Mouse (Mus musculus) kidney, embryonic 16.5 days (tissue): Measurements from ENCODE around the gene Scgb1a1. TPM values are rescaled to one million over a fixed set of nuclear protein-coding genes. Genes with fewer than 3 reads are reported as not detected.

Experiments
- ATAC-seq: fragments of 200-750 bp; cut with Nextera tagmentation; 2 replicates; pipeline ENCODE4 v1.8.0; 2017; ENCODE audit warnings: moderate TSS enrichment; ENCODE audit not compliant: low FRiP score, low TSS enrichment
- H3K27ac ChIP-seq: fragments of 300-500 bp; sonication (generic); 2 replicates; pipeline ENCODE4 v1.5.1; 2014; ENCODE audit warnings: low read length
- H3K27me3 ChIP-seq: fragments of 300-500 bp; sonication (generic); 2 replicates; pipeline ENCODE4 v1.6.1; 2014; ENCODE audit warnings: low read length, control low read depth, mixed read lengths; ENCODE audit not compliant: insufficient read depth
- H3K36me3 ChIP-seq: fragments of 300-500 bp; sonication (generic); 2 replicates; pipeline ENCODE4 v1.6.1; 2014; ENCODE audit warnings: low read length, control low read depth, mixed read lengths; ENCODE audit not compliant: insufficient read depth
- H3K4me1 ChIP-seq: fragments of 300-500 bp; sonication (generic); 2 replicates; pipeline ENCODE4 v1.6.1; 2014; ENCODE audit warnings: low read length, control low read depth, mixed read lengths; ENCODE audit not compliant: insufficient read depth
- H3K4me2 ChIP-seq: fragments of 300-500 bp; sonication (generic); replicated peaks from 2 replicates; pipeline ENCODE4 v1.6.1; 2014; ENCODE audit warnings: low read depth, low read length
- H3K4me3 ChIP-seq: fragments of 300-500 bp; sonication (generic); 2 replicates; pipeline ENCODE4 v1.5.1; 2014; ENCODE audit warnings: mild to moderate bottlenecking, low read length
- H3K9ac ChIP-seq: fragments of 300-500 bp; sonication (generic); replicated peaks from 2 replicates; pipeline ENCODE4 v1.6.1; 2014; ENCODE audit warnings: low read length
- H3K9me3 ChIP-seq: fragments of 300-500 bp; sonication (generic); 2 replicates; pipeline ENCODE4 v1.6.1; 2016; ENCODE audit warnings: low read length, control low read depth
- WGBS: fragments of 180-500 bp; shearing (Covaris S2); extraction: QIAGEN DNeasy Blood & Tissue Kit; methylation state at CpG from one replicate; pipeline ENCODE4 v1.1.7; 2014; 5-methylcytosine and 5-hydroxymethylcytosine counted together
- polyA plus RNA-seq: library from polyadenylated mRNA; unstranded; fragments of >200 nt; fragmentation: Nextera tagmentation; extraction: Ambion mirVana; gene quantifications from 2 replicates; pipeline ENCODE4 v1.2.1, GENCODE M21; 2015

Scgb1a1 gene
- polyA plus RNA-seq, 1 experiment from 2014 or later: 0.76 TPM

- H3K4me1 ChIP-seq: 0 out of 2 replicates have a peak, but pooled peaks cover 4% of the 10 kb centered on the region
- 97% methylated on average over 3 of the region's 3 CpGs for WGBS
- no peaks in the 10 kb centered on the region for H3K36me3 ChIP-seq
- H3K4me2 ChIP-seq: no peak overlapping the region
- H3K4me3 ChIP-seq: no peak overlapping the region
- ATAC-seq: no peak
- H3K9ac ChIP-seq: no peak overlapping the region
- H3K9me3 ChIP-seq: no peaks in the 10 kb centered on the region
- H3K27ac ChIP-seq: no peak overlapping the region
- no peaks in the 10 kb centered on the region for H3K27me3 ChIP-seq
Observed at GRCm38 (mm10) chr19:9034480-9034879, 53.3 kb downstream of the Scgb1a1 start.

Other genes starting within 250 kb of the Scgb1a1 start
- 3.2 and 5.4 TPM in 2 replicates for gene Gng3, start 248.8 kb downstream of the Scgb1a1 start, polyA plus RNA-seq
- 0.75 and 1.0 TPM in 2 replicates for gene Lrrn4cl, start 237.2 kb downstream of the Scgb1a1 start, polyA plus RNA-seq
- 195 and 197 TPM in 2 replicates for gene Ubxn1, start 216.5 kb downstream of the Scgb1a1 start, polyA plus RNA-seq
- gene Uqcc3, start 207.0 kb downstream of the Scgb1a1 start, polyA plus RNA-seq: 69.3 and 71.4 TPM in 2 replicates
- 78.4 and 84.3 TPM in 2 replicates for gene Lbhd1, start 204.2 kb downstream of the Scgb1a1 start, polyA plus RNA-seq
- gene Gm49403, start 204.0 kb downstream of the Scgb1a1 start, polyA plus RNA-seq: not detected in 2 replicates
- 93.0 and 94.3 TPM in 2 replicates for gene 1810009A15Rik, start 199.1 kb downstream of the Scgb1a1 start, polyA plus RNA-seq
- 1.2 TPM in 1 of 2 replicates, not detected in the other for gene Gm49416, start 199.0 kb downstream of the Scgb1a1 start, polyA plus RNA-seq
- 49.5 and 53.1 TPM in 2 replicates for gene Ints5, start 195.0 kb downstream of the Scgb1a1 start, polyA plus RNA-seq
- gene Ganab, start 189.9 kb downstream of the Scgb1a1 start, polyA plus RNA-seq: 146 and 151 TPM in 2 replicates
- 51.1 and 53.5 TPM in 2 replicates for gene B3gat3, start 167.6 kb downstream of the Scgb1a1 start, polyA plus RNA-seq
- 4.3 and 4.5 TPM in 2 replicates for gene Rom1, start 158.6 kb downstream of the Scgb1a1 start, polyA plus RNA-seq
- gene Eml3, start 158.4 kb downstream of the Scgb1a1 start, polyA plus RNA-seq: 33.2 and 34.1 TPM in 2 replicates
- gene Mta2, start 146.1 kb downstream of the Scgb1a1 start, polyA plus RNA-seq: 179 and 180 TPM in 2 replicates
- 36.0 and 38.3 TPM in 2 replicates for gene Tut1, start 134.1 kb downstream of the Scgb1a1 start, polyA plus RNA-seq
- gene Eef1g, start 120.9 kb downstream of the Scgb1a1 start, polyA plus RNA-seq: 436 and 455 TPM in 2 replicates
- gene Ahnak, start 98.7 kb downstream of the Scgb1a1 start, polyA plus RNA-seq: 14.0 and 14.4 TPM in 2 replicates
- 15.0 and 15.1 TPM in 2 replicates for gene Asrgl1, start 47.7 kb upstream of the Scgb1a1 start, polyA plus RNA-seq